Mouse (Mus musculus) urinary bladder, postnatal 36 days (tissue): ENCODE data around the gene Myh14.

Experiments
- DNase-seq, 2 experiments: peaks; one replicate each; pipeline ENCODE4 v3.0.0; 2022; ENCODE audit warnings: low spot score in 2 of 2, mixed read lengths in 1 of 2

The Myh14 gene

GRCm38 (mm10) chr7:44632676-44633075, 38.0 kb downstream of the Myh14 start:
- no peak for DNase-seq

- no peak for DNase-seq
Measured at GRCm38 (mm10) chr7:44630437-44630836, 40.2 kb downstream of the Myh14 start.

GRCm38 (mm10) chr7:44628402-44629034, 42.1 kb downstream of the Myh14 start:
- no peak for DNase-seq

- no peak for DNase-seq
Measured at GRCm38 (mm10) chr7:44626966-44627365, 43.7 kb downstream of the Myh14 start.

GRCm38 (mm10) chr7:44626068-44626385, 44.6 kb downstream of the Myh14 start:
- DNase-seq: no peak

- DNase-seq: no peak
Measured at GRCm38 (mm10) chr7:44625241-44626067, 45.2 kb downstream of the Myh14 start.

- no peak for DNase-seq
Measured at GRCm38 (mm10) chr7:44624828-44625227, 45.8 kb downstream of the Myh14 start.

- no peak for DNase-seq
Measured at GRCm38 (mm10) chr7:44624543-44624826, 46.2 kb downstream of the Myh14 start.

- no peak for DNase-seq
Measured at GRCm38 (mm10) chr7:44623714-44624542, 46.7 kb downstream of the Myh14 start.

GRCm38 (mm10) chr7:44617059-44617458, 53.6 kb downstream of the Myh14 start:
- no peak for DNase-seq

GRCm38 (mm10) chr7:44615987-44616386, 54.7 kb downstream of the Myh14 start:
- DNase-seq: no peak

- no peak for DNase-seq
Measured at GRCm38 (mm10) chr7:44615309-44615708, 55.3 kb downstream of the Myh14 start.

GRCm38 (mm10) chr7:44614041-44614688, 56.5 kb downstream of the Myh14 start:
- no peak for DNase-seq

GRCm38 (mm10) chr7:44612192-44612591, 58.5 kb downstream of the Myh14 start:
- no peak for DNase-seq

- DNase-seq: no peak
Measured at GRCm38 (mm10) chr7:44606171-44606901, 64.3 kb downstream of the Myh14 start.

GRCm38 (mm10) chr7:44605436-44605835, 65.2 kb downstream of the Myh14 start:
- DNase-seq: no peak

- DNase-seq: no peak
Measured at GRCm38 (mm10) chr7:44604619-44605018, 66.0 kb downstream of the Myh14 start.

- DNase-seq: no peak
Measured at GRCm38 (mm10) chr7:44604139-44604606, 66.5 kb downstream of the Myh14 start.

GRCm38 (mm10) chr7:44603186-44603855, 67.3 kb downstream of the Myh14 start:
- no peak for DNase-seq

- no peak for DNase-seq
Measured at GRCm38 (mm10) chr7:44602443-44602842, 68.2 kb downstream of the Myh14 start.

GRCm38 (mm10) chr7:44601646-44602045, 69.0 kb downstream of the Myh14 start:
- DNase-seq: no peak
